Mouse (Mus musculus) embryonic facial prominence, embryonic 15.5 days (tissue): ENCODE measurements around the gene Gm6890. TPM values are rescaled to one million over a fixed set of nuclear protein-coding genes. Genes with fewer than 3 reads are reported as not detected.
"Not testable (repeated sequence)": the region's sequence is repeated elsewhere in the genome, so short reads cannot be mapped to it uniquely, and the experiment has no call there.

Source experiments
- ATAC-seq: fragments of 200-750 bp; cut with Nextera tagmentation; 2 replicates; pipeline ENCODE4 v1.8.0; 2017; ENCODE audit warnings: low read depth, moderate TSS enrichment; ENCODE audit not compliant: insufficient number of reproducible peaks, low FRiP score, low TSS enrichment
- H3K27ac ChIP-seq: fragments of 300-500 bp; sonication (generic); replicated peaks from 2 replicates; pipeline ENCODE4 v1.5.1; 2015; ENCODE audit warnings: mild to moderate bottlenecking, inconsistent platforms
- H3K27me3 ChIP-seq: fragments of 300-500 bp; sonication (generic); 2 replicates; pipeline ENCODE4 v1.6.1; 2015; ENCODE audit warnings: inconsistent platforms
- H3K36me3 ChIP-seq: fragments of 300-500 bp; sonication (generic); 2 replicates; pipeline ENCODE4 v1.6.1; 2015; ENCODE audit warnings: mild to moderate bottlenecking, inconsistent platforms
- H3K4me1 ChIP-seq: fragments of 300-500 bp; sonication (generic); 2 replicates; pipeline ENCODE4 v1.6.1; 2015; ENCODE audit warnings: inconsistent platforms
- H3K4me2 ChIP-seq: fragments of 300-500 bp; sonication (generic); replicated peaks from 2 replicates; pipeline ENCODE4 v1.6.1; 2015; ENCODE audit warnings: mild to moderate bottlenecking, inconsistent platforms
- H3K4me3 ChIP-seq: fragments of 300-500 bp; sonication (generic); replicated peaks from 2 replicates; pipeline ENCODE4 v1.5.1; 2015; ENCODE audit warnings: mild to moderate bottlenecking, inconsistent platforms
- H3K9ac ChIP-seq: fragments of 300-500 bp; sonication (generic); 2 replicates; pipeline ENCODE4 v1.6.1; 2015; ENCODE audit warnings: inconsistent platforms
- H3K9me3 ChIP-seq: fragments of 300-500 bp; sonication (generic); replicated peaks from 2 replicates; pipeline ENCODE4 v1.6.1; 2016; ENCODE audit warnings: inconsistent platforms
- WGBS: fragments of 180-500 bp; shearing (Covaris S2); methylation state at CpG from one replicate; pipeline ENCODE4 v1.1.7; 2015; 5-methylcytosine and 5-hydroxymethylcytosine counted together
- polyA plus RNA-seq: library from polyadenylated mRNA; unstranded; fragments of >200 nt; fragmentation: Nextera tagmentation; extraction: Ambion mirVana; gene quantifications from 2 replicates; pipeline ENCODE4 v1.2.1, GENCODE M21; 2015

The Gm6890 gene
- polyA plus RNA-seq, result 0.24 and 0.25 TPM in 2 replicates

DNA sequence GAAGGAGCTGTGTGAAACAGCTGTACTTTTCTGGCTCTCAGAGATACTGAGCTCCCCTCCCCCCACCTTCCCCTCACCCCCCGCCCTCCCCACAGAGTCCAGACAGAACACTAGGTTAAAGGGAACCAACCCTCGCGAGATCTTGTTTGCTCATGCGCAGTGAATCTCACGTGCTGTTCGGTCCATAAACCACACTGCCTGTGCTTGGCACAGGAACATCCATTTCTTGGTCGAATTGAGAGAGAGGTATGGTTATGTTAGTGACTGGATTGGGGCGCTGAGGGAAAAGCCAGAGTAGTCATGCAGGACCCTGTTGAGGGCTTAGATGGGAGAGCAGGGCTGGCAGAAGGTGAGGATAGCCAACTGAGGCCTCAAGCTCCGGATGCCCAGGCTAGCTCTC lies at the start of gene Gm6890:
Gene Gm6890 (plus strand): TSS at position 301 of the 400 bp plus-strand sequence.
- not testable (repeated sequence) for ATAC-seq, H3K27ac ChIP-seq, H3K36me3 ChIP-seq, H3K4me1 ChIP-seq, H3K4me3 ChIP-seq, H3K27me3 ChIP-seq, H3K4me2 ChIP-seq, H3K9me3 ChIP-seq, H3K9ac ChIP-seq
- WGBS, result 82% methylated on average over 9 of the region's 9 CpGs

DNA sequence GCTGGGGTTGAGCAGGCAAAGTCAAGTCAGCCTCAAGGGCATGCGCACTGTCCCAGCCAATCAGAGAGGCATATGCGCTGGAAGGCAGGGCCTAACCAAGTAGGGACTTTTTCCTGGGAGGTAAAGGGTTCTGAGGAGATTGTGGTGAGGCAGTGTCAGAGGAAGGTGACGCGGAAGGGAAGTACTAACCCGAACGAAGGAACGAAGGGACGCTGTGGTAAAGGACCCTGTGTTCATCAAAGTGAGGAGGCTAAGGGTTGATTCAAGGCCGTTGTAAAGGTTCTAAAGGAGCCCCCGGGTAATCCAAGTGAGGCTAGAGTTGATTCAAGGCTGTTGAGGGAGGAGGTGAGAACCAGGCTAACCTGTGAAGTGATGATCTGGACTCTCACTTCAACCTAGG lies 14.5 kb upstream of the Gm6890 start:
- 87% methylated on average over 8 of the region's 10 CpGs for WGBS
- not testable (repeated sequence) for H3K4me3 ChIP-seq

DNA sequence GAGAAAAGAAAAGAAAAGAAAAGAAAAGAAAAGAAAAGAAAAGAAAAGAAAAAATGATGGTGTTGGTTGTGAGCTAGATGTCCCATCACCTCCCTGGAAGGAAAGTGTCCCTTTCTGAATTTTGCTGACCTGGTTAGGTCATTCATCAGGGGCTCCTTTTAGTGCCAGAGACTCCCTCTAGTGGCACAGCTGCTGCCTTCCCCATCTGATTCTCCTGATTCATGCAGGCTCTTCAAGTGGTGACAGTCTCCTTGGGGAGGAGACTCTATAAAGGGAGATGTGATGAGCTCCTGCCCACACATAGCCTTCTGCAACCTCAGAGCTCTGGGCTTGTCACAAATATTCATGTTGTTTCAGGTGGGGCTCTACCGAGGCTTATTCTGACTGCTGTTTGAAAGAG lies 30.0 kb downstream of the Gm6890 start:
- not testable (repeated sequence) for H3K4me1 ChIP-seq, H3K27me3 ChIP-seq, H3K9me3 ChIP-seq, H3K4me2 ChIP-seq, H3K36me3 ChIP-seq, H3K9ac ChIP-seq, H3K27ac ChIP-seq, H3K4me3 ChIP-seq, ATAC-seq
- WGBS, result no CpG with 5 or more reads among the region's 1 CpGs

More for the DNA sequence above, 14.5 kb upstream of the Gm6890 start:
- not testable (repeated sequence) for H3K9ac ChIP-seq, H3K27ac ChIP-seq, ATAC-seq, H3K9me3 ChIP-seq, H3K36me3 ChIP-seq, H3K27me3 ChIP-seq, H3K4me2 ChIP-seq, H3K4me1 ChIP-seq

Other genes with a start within 250 kb of the Gm6890 start
- not detected in 2 replicates for gene Olfr1326-ps1, start 166.0 kb upstream of the Gm6890 start, polyA plus RNA-seq
- 0.17 TPM in 1 of 2 replicates, not detected in the other for gene Olfr1325, start 148.2 kb upstream of the Gm6890 start, polyA plus RNA-seq
- 0.07 TPM in 1 of 2 replicates, not detected in the other for gene Gm5640, start 95.3 kb upstream of the Gm6890 start, polyA plus RNA-seq
- not detected in 2 replicates for gene Gm5936, start 96.3 kb downstream of the Gm6890 start, polyA plus RNA-seq